Mouse (Mus musculus): ENCODE results near the gene Kctd20. TPM values are rescaled to one million over a fixed set of nuclear protein-coding genes. Genes with fewer than 3 reads are reported as not detected.

The Kctd20 gene
- polyA plus RNA-seq, 2 experiments: 66.6 to 82.9 TPM

- no peak overlapping the region for H3K4me3 ChIP-seq (replicated peaks; ENCODE audit: low read length)
- peaks cover 32% of the 10 kb centered on the region for H3K36me3 ChIP-seq (ENCODE audit: control insufficient read depth, insufficient read depth, low read length)
- H3K9ac ChIP-seq (ENCODE audit: low read depth, low read length, severe bottlenecking): no peak overlapping the region
- DNase-seq (ENCODE audit: low spot score) (no peak), ATAC-seq (ENCODE audit: low FRiP score, low read depth) (no peak)
- no peak overlapping the region for H3K27ac ChIP-seq (replicated peaks; ENCODE audit: low read depth, low read length)
- H3K4me2 ChIP-seq (replicated peaks; ENCODE audit: low read depth, low read length, severe bottlenecking): no peak overlapping the region
- H3K4me1 ChIP-seq (ENCODE audit: control insufficient read depth, insufficient read depth, low read length): peaks cover 14% of the 10 kb centered on the region
- no peak for TF ChIP-seq POLR2A (IDR thresholded peaks at IDR 0.05; ENCODE audit: borderline replicate concordance, extremely low read depth, insufficient read depth, insufficient read length)
- 49% methylated on average over 1 of the region's 1 CpGs for WGBS
- H3K9me3 ChIP-seq (ENCODE audit: control insufficient read depth, low read length): no peaks in the 10 kb centered on the region
- H3K27me3 ChIP-seq (ENCODE audit: control insufficient read depth, insufficient read depth, low read length): no peaks in the 10 kb centered on the region
Observed at GRCm38 (mm10) chr17:29003740-29004139, 52.0 kb downstream of the Kctd20 start.

GRCm38 (mm10) chr17:29005002-29005401 lies 53.3 kb downstream of the Kctd20 start:
- WGBS: 93% methylated on average over 3 of the region's 3 CpGs
- H3K36me3 ChIP-seq (ENCODE audit: control insufficient read depth, insufficient read depth, low read length): peaks cover 19% of the 10 kb centered on the region
- DNase-seq (ENCODE audit: low spot score) (no peak), ATAC-seq (ENCODE audit: low FRiP score, low read depth) (no peak)
- H3K4me2 ChIP-seq (replicated peaks; ENCODE audit: low read depth, low read length, severe bottlenecking): no peak overlapping the region
- TF ChIP-seq POLR2A (IDR thresholded peaks at IDR 0.05; ENCODE audit: borderline replicate concordance, extremely low read depth, insufficient read depth, insufficient read length): no peak
- H3K27ac ChIP-seq (replicated peaks; ENCODE audit: low read depth, low read length): no peak overlapping the region
- no peak overlapping the region for H3K4me3 ChIP-seq (replicated peaks; ENCODE audit: low read length)
- H3K9me3 ChIP-seq (ENCODE audit: control insufficient read depth, low read length): no peaks in the 10 kb centered on the region
- no peak overlapping the region for H3K9ac ChIP-seq (ENCODE audit: low read depth, low read length, severe bottlenecking)
- H3K27me3 ChIP-seq (ENCODE audit: control insufficient read depth, insufficient read depth, low read length): no peaks in the 10 kb centered on the region
- peaks cover 14% of the 10 kb centered on the region for H3K4me1 ChIP-seq (ENCODE audit: control insufficient read depth, insufficient read depth, low read length)

DNA sequence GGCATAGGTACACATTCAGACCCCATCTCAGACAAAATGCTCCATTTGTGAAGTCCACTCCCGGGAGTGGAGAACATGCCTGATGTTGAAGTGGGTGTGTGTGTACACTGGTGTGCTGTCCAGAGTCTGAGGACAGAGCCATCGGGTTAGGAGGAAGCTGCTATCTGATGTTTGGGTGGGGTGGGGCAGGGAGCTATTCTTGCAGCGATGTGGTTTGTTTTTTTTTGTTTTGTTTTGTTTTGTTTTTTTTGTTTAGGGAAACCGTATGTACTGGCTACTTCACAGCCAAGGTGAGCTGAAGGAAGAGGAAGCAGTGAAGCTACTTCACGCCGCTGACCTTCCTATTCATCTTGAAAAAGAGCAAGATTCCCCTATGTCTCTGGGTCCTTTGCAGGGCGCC lies 55.1 kb downstream of the Kctd20 start:
- H3K9ac ChIP-seq (ENCODE audit: low read depth, low read length, severe bottlenecking): peak overlapping the region; percentile 93
- 12% methylated on average over 7 of the region's 7 CpGs for WGBS
- no peak overlapping the region for H3K27ac ChIP-seq (replicated peaks; ENCODE audit: low read depth, low read length)
- peak overlapping the region; percentile 57 for H3K4me2 ChIP-seq (replicated peaks; ENCODE audit: low read depth, low read length, severe bottlenecking)
- H3K4me1 ChIP-seq (ENCODE audit: control insufficient read depth, insufficient read depth, low read length): peaks cover 14% of the 10 kb centered on the region
- no peaks in the 10 kb centered on the region for H3K27me3 ChIP-seq (ENCODE audit: control insufficient read depth, insufficient read depth, low read length)
- DNase-seq (ENCODE audit: low spot score) (no peak), ATAC-seq (ENCODE audit: low FRiP score, low read depth) (no peak)
- no peak for TF ChIP-seq POLR2A (IDR thresholded peaks at IDR 0.05; ENCODE audit: borderline replicate concordance, extremely low read depth, insufficient read depth, insufficient read length)
- H3K9me3 ChIP-seq (ENCODE audit: control insufficient read depth, low read length): no peaks in the 10 kb centered on the region
- peak overlapping the region; percentile 98 for H3K4me3 ChIP-seq (replicated peaks; ENCODE audit: low read length)
- H3K36me3 ChIP-seq (ENCODE audit: control insufficient read depth, insufficient read depth, low read length): peaks cover 7% of the 10 kb centered on the region; the same call in 1 of the 2 replicates

DNA sequence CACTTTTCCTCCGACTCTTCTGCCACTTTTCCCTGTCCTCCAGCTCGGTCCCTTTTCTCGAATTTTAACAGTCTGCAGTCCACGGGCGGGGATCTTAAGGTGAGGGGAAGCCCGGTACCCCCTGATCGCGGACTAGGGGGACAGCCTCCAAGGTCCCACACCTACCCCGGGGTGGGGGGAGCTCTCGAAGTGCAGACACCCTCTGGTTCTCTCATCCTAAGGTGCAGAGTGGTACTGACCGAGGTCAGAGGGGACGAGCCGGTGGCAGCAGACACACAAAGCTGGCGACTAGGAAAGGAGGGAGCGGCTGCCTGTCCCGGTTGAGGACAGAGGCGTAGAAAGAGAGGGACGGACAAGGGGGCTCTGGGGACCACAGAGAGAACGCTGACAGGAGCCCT lies 55.5 kb downstream of the Kctd20 start:
- ATAC-seq (ENCODE audit: low FRiP score, low read depth) (peak; percentile 10), DNase-seq (ENCODE audit: low spot score) (no peak)
- Histone ChIP-seq H3K4me1 (ENCODE audit: control insufficient read depth, insufficient read depth, low read length) (peaks cover 14% of the 10 kb centered on the region), H3K9ac (ENCODE audit: low read depth, low read length, severe bottlenecking) (peak overlapping the region; percentile 93), H3K27me3 (ENCODE audit: control insufficient read depth, insufficient read depth, low read length) (no peaks in the 10 kb centered on the region), H3K9me3 (ENCODE audit: control insufficient read depth, low read length) (no peaks in the 10 kb centered on the region), H3K4me3 (replicated peaks; ENCODE audit: low read length) (peak overlapping the region; percentile 98), H3K27ac (replicated peaks; ENCODE audit: low read depth, low read length) (peak overlapping the region; percentile 81), H3K4me2 (replicated peaks; ENCODE audit: low read depth, low read length, severe bottlenecking) (peak overlapping the region; percentile 57), H3K36me3 (ENCODE audit: control insufficient read depth, insufficient read depth, low read length) (peaks cover 7% of the 10 kb centered on the region; the same call in 1 of the 2 replicates)
- WGBS: 0% methylated on average over 17 of the region's 19 CpGs
- no peak for TF ChIP-seq POLR2A (IDR thresholded peaks at IDR 0.05; ENCODE audit: borderline replicate concordance, extremely low read depth, insufficient read depth, insufficient read length)

- TF ChIP-seq POLR2A (IDR thresholded peaks at IDR 0.05; ENCODE audit: borderline replicate concordance, extremely low read depth, insufficient read depth, insufficient read length): peak; percentile 79; the same call in 1 of the 2 replicates
- peaks cover 7% of the 10 kb centered on the region; the same call in 1 of the 2 replicates for H3K36me3 ChIP-seq (ENCODE audit: control insufficient read depth, insufficient read depth, low read length)
- H3K4me3 ChIP-seq (replicated peaks; ENCODE audit: low read length): peak within 1 kb of the TSS; percentile 98
- peak within 1 kb of the TSS; percentile 93 for H3K9ac ChIP-seq (ENCODE audit: low read depth, low read length, severe bottlenecking)
- peaks cover 14% of the 10 kb centered on the region for H3K4me1 ChIP-seq (ENCODE audit: control insufficient read depth, insufficient read depth, low read length)
- no peaks in the 10 kb centered on the region for H3K9me3 ChIP-seq (ENCODE audit: control insufficient read depth, low read length)
- ATAC-seq (ENCODE audit: low FRiP score, low read depth) (peak; percentile 95), DNase-seq (ENCODE audit: low spot score) (peak; percentile 86)
- H3K27ac ChIP-seq (replicated peaks; ENCODE audit: low read depth, low read length): peak within 1 kb of the TSS; percentile 81
- under 1% methylated on average over 47 of the region's 65 CpGs for WGBS
- no peaks in the 10 kb centered on the region for H3K27me3 ChIP-seq (ENCODE audit: control insufficient read depth, insufficient read depth, low read length)
- peak within 1 kb of the TSS; percentile 57 for H3K4me2 ChIP-seq (replicated peaks; ENCODE audit: low read depth, low read length, severe bottlenecking)
Observed at GRCm38 (mm10) chr17:29007641-29008325, 56.0 kb downstream of the Kctd20 start, which contains the start of gene Stk38. Gene Stk38 (minus strand): TSS chr17:29007995.

All from limb, embryonic 14.5 days (tissue).